Mouse (Mus musculus): Measurements from ENCODE around the gene 1600002K03Rik. TPM values are rescaled to one million over a fixed set of nuclear protein-coding genes. Genes with fewer than 3 reads are reported as not detected.
A peak's percentile ranks its signal among the peaks of the same experiment; 100 is the strongest.
"Not testable (repeated sequence)": the region's sequence is repeated elsewhere in the genome, so short reads cannot be mapped to it uniquely, and the experiment has no call there.

Gene 1600002K03Rik
- polyA plus RNA-seq, 1 experiment from 2014 or later, result 15.3 TPM

DNA sequence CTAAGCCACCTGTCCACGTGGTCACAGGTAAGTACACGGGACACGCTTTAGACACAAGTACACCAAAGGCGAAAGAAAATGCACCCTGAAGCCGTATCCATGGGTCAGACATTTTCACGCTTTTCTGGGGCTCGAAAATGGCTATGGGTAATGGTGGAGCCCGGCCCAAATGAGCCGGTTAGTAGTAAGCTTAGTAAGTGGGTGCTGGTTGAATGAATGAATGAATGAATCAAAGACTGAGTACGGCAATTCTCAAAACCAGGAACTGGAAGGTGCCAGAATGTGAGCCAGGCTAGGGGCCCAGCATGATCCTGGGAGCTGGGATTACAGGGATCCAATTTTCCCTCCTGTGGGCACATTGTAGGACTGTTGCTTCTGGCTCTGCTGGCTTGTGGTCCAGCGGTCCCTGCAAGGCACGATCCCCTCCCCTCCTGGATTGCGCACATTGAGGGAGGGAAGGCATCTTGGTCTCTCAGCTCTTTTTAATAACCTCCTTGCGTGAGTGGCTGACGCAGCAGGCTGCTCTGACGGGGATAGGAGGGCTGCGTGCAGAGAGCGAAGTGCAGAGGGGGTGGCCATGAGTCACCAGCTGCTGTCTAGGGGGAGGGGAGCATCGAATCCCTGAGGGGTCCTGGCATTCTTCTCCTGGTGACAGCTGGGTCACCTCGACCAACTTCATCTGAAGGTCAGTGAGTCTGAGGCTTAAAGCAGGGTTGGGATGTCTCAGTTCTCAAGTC is 7.2 kb upstream of the 1600002K03Rik start, which contains the start of gene Cirbp:
Gene Cirbp (plus strand): TSS at position 594 of the 737 bp plus-strand sequence.
- ATAC-seq (ENCODE audit: low FRiP score, low TSS enrichment), result no peak
- no peaks in the 10 kb centered on the region for H3K27me3 ChIP-seq (ENCODE audit: insufficient read depth, low read length)
- peak within 1 kb of the TSS; percentile 92 for H3K4me2 ChIP-seq (replicated peaks; ENCODE audit: low read depth, low read length)
- no peaks in the 10 kb centered on the region for H3K9me3 ChIP-seq (ENCODE audit: low read length)
- H3K27ac ChIP-seq (ENCODE audit: low read length), result peak within 1 kb of the TSS; percentile 90
- WGBS, result 18% methylated on average over 20 of the region's 20 CpGs
- peak within 1 kb of the TSS; percentile 51 for H3K4me3 ChIP-seq (ENCODE audit: low read length)
- peak within 1 kb of the TSS; percentile 100 for H3K9ac ChIP-seq (replicated peaks; ENCODE audit: low read length)
- H3K4me1 ChIP-seq (ENCODE audit: insufficient read depth, low read length), result peaks cover 79% of the 10 kb centered on the region
- H3K36me3 ChIP-seq (ENCODE audit: insufficient read depth, low read length), result peaks cover 9% of the 10 kb centered on the region

DNA sequence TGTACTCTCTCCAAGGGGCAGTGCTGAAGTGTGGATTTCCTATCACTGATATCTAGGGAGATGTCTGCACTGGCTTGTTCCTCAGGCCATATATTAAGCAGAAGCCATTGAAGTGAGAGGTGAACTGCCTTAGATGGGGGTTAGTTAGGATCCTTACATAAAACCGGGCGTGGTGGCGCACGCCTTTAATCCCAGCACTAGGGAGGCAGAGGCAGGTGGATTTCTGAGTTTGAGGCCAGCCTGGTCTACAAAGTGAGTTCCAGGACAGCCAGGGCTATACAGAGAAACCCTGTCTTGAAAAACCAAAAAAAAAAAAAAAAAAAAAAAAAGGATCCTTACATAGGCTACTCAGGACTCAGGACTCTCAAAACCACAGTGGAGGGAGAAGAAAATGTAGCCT is 6.6 kb upstream of the 1600002K03Rik start:
- WGBS, result 92% methylated on average over 4 of the region's 4 CpGs
- H3K27me3 ChIP-seq (ENCODE audit: insufficient read depth, low read length); ATAC-seq (ENCODE audit: low FRiP score, low TSS enrichment); H3K4me3 ChIP-seq (ENCODE audit: low read length); H3K9me3 ChIP-seq (ENCODE audit: low read length): not testable (repeated sequence)
- Histone ChIP-seq H3K27ac (ENCODE audit: low read length) (peak overlapping the region; percentile 70), H3K4me2 (replicated peaks; ENCODE audit: low read depth, low read length) (peak overlapping the region; percentile 92), H3K4me1 (ENCODE audit: insufficient read depth, low read length) (peaks cover 75% of the 10 kb centered on the region), H3K36me3 (ENCODE audit: insufficient read depth, low read length) (peaks cover 15% of the 10 kb centered on the region), H3K9ac (replicated peaks; ENCODE audit: low read length) (peak overlapping the region; percentile 100)

DNA sequence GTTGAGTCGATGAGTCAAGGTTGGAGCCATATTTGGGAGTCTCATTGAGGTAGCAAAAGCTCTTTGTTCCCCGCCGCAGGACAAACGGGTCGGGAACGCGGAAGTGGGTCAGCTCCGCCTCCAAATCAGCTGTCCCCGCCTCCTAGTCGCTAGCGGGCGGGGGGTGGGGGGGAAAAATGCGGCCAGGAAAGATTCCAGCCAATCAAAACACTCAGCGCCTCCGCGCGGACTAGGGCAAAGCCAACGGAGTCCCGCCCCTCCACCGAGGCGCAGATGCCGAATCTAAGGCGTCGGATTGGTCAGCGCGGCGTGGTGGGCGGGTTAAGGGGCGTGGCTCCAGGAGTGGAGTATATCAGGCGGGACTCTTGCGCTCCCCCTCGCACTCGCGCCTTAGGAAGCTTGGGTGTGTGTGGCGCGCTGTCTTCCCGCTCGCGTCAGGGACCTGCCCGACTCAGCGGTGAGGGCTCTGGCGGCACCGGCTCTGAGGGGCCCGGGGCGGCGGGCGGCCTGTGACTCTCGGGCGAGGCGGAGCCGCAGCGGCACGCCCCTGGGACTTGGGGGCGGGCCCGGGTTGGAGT is 5.2 kb upstream of the 1600002K03Rik start:
- Histone ChIP-seq H3K4me1 (ENCODE audit: insufficient read depth, low read length) (peaks cover 72% of the 10 kb centered on the region), H3K9ac (replicated peaks; ENCODE audit: low read length) (peak overlapping the region; percentile 100), H3K36me3 (ENCODE audit: insufficient read depth, low read length) (peaks cover 26% of the 10 kb centered on the region), H3K27me3 (ENCODE audit: insufficient read depth, low read length) (no peaks in the 10 kb centered on the region), H3K4me2 (replicated peaks; ENCODE audit: low read depth, low read length) (peak overlapping the region; percentile 69), H3K4me3 (ENCODE audit: low read length) (peak overlapping the region; percentile 94), H3K9me3 (ENCODE audit: low read length) (no peaks in the 10 kb centered on the region), H3K27ac (ENCODE audit: low read length) (peak overlapping the region; percentile 100)
- WGBS, result under 1% methylated on average over 52 of the region's 55 CpGs
- ATAC-seq (ENCODE audit: low FRiP score, low TSS enrichment), result peak; percentile 87

DNA sequence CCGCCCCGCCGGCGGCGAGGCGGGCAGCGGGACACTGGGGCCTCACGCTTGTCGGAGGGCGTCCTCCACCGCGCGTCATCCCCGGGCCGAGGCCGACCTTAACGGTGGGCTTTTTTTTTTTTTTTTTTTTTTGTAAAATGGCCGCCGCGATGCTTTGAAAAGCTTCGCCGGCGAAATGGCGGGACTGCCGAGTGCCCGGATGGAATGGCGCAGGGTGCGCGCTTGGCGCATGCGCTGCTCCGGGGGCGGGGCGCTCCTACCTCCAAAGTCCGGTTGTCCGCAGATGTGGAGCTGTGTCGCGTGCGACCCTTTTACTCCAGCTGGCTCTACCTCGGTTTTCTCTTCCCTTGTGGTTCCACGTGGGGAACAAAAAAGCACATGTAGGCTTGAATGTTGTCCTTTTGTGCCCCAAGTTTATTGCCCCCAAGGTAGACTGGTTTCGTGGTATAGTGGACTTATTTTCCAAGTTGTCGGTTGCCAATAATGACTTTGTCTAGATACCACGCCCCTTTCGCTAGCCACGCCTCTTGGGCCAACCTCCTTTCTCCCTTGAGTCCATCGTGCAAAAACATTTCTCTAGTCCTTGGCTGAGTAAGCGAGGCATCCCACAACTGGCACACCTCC is 4.6 kb upstream of the 1600002K03Rik start:
- peaks cover 68% of the 10 kb centered on the region for H3K4me1 ChIP-seq (ENCODE audit: insufficient read depth, low read length)
- no peaks in the 10 kb centered on the region for H3K27me3 ChIP-seq (ENCODE audit: insufficient read depth, low read length)
- H3K9ac ChIP-seq (replicated peaks; ENCODE audit: low read length), result peak overlapping the region; percentile 100
- peak overlapping the region; percentile 100 for H3K27ac ChIP-seq (ENCODE audit: low read length)
- H3K36me3 ChIP-seq (ENCODE audit: insufficient read depth, low read length), result peaks cover 26% of the 10 kb centered on the region
- under 1% methylated on average over 47 of the region's 48 CpGs for WGBS
- no peaks in the 10 kb centered on the region for H3K9me3 ChIP-seq (ENCODE audit: low read length)
- peak overlapping the region; percentile 69 for H3K4me2 ChIP-seq (replicated peaks; ENCODE audit: low read depth, low read length)
- H3K4me3 ChIP-seq (ENCODE audit: low read length), result peak overlapping the region; percentile 94
- ATAC-seq (ENCODE audit: low FRiP score, low TSS enrichment), result peak; percentile 23; the same call in 1 of the 2 replicates

DNA sequence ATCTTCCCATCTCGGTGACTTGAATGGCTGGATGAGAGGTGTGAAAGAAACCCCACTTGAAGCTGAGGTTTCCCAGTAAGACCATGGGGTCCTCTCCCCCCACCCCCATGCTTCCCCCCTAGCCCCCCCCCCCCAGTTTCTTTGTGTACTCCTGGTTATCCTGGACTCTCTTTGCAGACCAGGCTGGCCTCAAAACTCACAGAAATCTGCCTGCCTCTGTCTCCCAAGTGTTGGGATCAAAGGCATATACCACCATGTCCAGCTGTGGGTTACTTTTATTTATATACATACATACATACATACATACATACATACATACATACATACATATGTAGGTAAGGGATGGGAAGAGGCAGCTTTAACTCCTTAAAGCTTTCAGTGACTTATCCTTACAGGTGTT is 3.7 kb upstream of the 1600002K03Rik start:
- WGBS, result 45% methylated on average over 1 of the region's 1 CpGs
- H3K4me1 ChIP-seq (ENCODE audit: insufficient read depth, low read length), result peaks cover 60% of the 10 kb centered on the region
- peak overlapping the region; percentile 100 for H3K27ac ChIP-seq (ENCODE audit: low read length)
- H3K4me2 ChIP-seq (replicated peaks; ENCODE audit: low read depth, low read length), result peak overlapping the region; percentile 69
- peak overlapping the region; percentile 100 for H3K9ac ChIP-seq (replicated peaks; ENCODE audit: low read length)
- no peaks in the 10 kb centered on the region for H3K27me3 ChIP-seq (ENCODE audit: insufficient read depth, low read length)
- no peaks in the 10 kb centered on the region for H3K9me3 ChIP-seq (ENCODE audit: low read length)
- no peak for ATAC-seq (ENCODE audit: low FRiP score, low TSS enrichment)
- peaks cover 26% of the 10 kb centered on the region for H3K36me3 ChIP-seq (ENCODE audit: insufficient read depth, low read length)
- peak overlapping the region; percentile 94 for H3K4me3 ChIP-seq (ENCODE audit: low read length)

DNA sequence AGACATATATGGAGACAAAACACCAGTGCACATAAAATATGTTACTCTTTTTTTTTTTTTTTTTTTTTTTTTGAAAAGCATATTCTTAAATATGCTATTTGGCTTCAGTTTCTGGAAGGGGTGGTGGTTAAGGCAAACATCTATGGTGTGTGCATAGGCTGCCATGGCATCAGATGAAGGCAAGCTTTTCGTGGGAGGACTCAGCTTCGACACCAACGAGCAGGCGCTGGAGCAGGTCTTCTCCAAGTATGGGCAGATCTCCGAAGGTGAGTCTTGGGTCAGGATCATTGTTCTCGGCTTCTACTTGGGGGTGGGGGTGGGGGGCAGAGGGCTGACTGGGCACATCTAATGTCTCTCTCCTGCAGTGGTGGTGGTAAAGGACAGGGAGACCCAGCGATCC is 3.1 kb upstream of the 1600002K03Rik start:
- 81% methylated on average over 7 of the region's 7 CpGs for WGBS
- no peak for ATAC-seq (ENCODE audit: low FRiP score, low TSS enrichment)
- H3K4me1 ChIP-seq (ENCODE audit: insufficient read depth, low read length), result peaks cover 54% of the 10 kb centered on the region

DNA sequence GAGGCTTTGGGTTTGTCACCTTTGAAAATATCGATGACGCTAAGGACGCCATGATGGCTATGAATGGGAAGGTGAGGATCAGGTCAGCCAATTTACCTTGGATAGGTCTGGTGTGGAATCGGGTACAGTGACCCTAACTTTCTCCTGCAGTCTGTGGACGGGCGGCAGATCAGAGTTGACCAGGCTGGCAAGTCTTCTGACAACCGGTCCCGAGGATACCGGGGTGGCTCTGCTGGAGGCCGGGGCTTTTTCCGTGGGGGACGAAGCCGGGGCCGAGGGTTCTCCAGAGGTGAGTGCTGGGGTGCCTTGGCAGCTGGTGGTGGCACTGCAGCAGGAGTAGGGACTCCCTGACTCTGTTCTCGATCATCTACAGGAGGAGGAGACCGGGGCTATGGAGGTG is 2.7 kb upstream of the 1600002K03Rik start:
- Histone ChIP-seq H3K4me3 (ENCODE audit: low read length) (no peak overlapping the region), H3K9ac (replicated peaks; ENCODE audit: low read length) (0 out of 2 replicates have a peak overlapping the region, but pooled peaks have one; percentile 36), H3K27me3 (ENCODE audit: insufficient read depth, low read length) (no peaks in the 10 kb centered on the region), H3K9me3 (ENCODE audit: low read length) (no peaks in the 10 kb centered on the region), H3K4me2 (replicated peaks; ENCODE audit: low read depth, low read length) (no peak overlapping the region), H3K36me3 (ENCODE audit: insufficient read depth, low read length) (peaks cover 26% of the 10 kb centered on the region), H3K27ac (ENCODE audit: low read length) (peak overlapping the region; percentile 4; the same call in 1 of the 2 replicates), H3K4me1 (ENCODE audit: insufficient read depth, low read length) (peaks cover 52% of the 10 kb centered on the region)
- ATAC-seq (ENCODE audit: low FRiP score, low TSS enrichment), result no peak
- WGBS, result 95% methylated on average over 16 of the region's 16 CpGs

More for the DNA sequence above, 3.1 kb upstream of the 1600002K03Rik start:
- Histone ChIP-seq H3K9ac (replicated peaks; ENCODE audit: low read length) (no peak overlapping the region), H3K36me3 (ENCODE audit: insufficient read depth, low read length) (peaks cover 26% of the 10 kb centered on the region), H3K27me3 (ENCODE audit: insufficient read depth, low read length) (no peaks in the 10 kb centered on the region), H3K9me3 (ENCODE audit: low read length) (no peaks in the 10 kb centered on the region), H3K4me2 (replicated peaks; ENCODE audit: low read depth, low read length) (no peak overlapping the region), H3K4me3 (ENCODE audit: low read length) (no peak overlapping the region), H3K27ac (ENCODE audit: low read length) (no peak overlapping the region)

DNA sequence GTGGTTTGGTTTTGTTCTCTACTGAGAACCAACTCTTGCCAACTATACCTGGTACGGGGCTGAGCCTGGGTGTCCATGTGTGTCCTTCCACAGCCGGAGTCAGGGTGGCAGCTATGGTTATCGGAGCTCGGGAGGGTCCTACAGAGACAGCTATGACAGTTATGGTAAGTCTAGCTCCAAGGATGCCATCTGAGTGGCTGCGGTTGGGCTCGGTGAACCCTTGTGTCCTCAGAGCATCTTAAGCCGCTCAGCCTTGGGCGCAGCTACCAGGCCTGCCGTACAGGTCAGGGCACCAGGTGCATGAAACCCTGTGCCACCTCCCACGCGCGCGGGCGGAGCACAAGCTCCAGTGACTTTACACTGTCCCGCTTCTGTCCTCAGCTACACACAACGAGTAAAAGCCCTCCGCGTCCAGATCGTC is 2.1 kb upstream of the 1600002K03Rik start:
- Histone ChIP-seq H3K4me1 (ENCODE audit: insufficient read depth, low read length) (peaks cover 46% of the 10 kb centered on the region), H3K4me3 (ENCODE audit: low read length) (no peak overlapping the region), H3K4me2 (replicated peaks; ENCODE audit: low read depth, low read length) (no peak overlapping the region), H3K27me3 (ENCODE audit: insufficient read depth, low read length) (no peaks in the 10 kb centered on the region), H3K9ac (replicated peaks; ENCODE audit: low read length) (peak overlapping the region; percentile 36; the same call in 1 of the 2 replicates), H3K36me3 (ENCODE audit: insufficient read depth, low read length) (peaks cover 26% of the 10 kb centered on the region), H3K27ac (ENCODE audit: low read length) (no peak overlapping the region), H3K9me3 (ENCODE audit: low read length) (no peaks in the 10 kb centered on the region)
- 65% methylated on average over 19 of the region's 19 CpGs for WGBS
- ATAC-seq (ENCODE audit: low FRiP score, low TSS enrichment), result no peak

DNA sequence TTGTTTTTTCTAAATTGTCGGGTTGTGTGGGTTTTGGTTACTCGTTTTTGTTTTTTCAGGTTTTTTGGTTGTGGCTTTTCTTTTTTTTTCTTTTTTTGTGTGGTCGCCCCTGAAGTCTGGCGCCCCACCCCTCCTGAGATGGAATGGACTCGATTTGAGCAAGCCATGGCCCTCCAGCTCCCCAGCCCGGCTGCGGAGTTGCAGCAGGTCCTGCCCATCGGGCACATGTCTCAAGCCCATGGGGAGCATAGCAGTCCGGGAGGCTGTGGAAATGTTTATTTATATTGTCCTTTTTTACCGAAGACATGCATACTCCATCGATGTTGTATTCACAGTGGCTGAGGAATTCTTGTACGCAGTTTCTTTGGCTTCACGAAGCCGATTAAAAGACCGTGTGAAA is 1.5 kb upstream of the 1600002K03Rik start:
- no peak for ATAC-seq (ENCODE audit: low FRiP score, low TSS enrichment)
- no peak overlapping the region for H3K4me3 ChIP-seq (ENCODE audit: low read length)

More for the DNA sequence above, 1.5 kb upstream of the 1600002K03Rik start:
- Histone ChIP-seq H3K4me2 (replicated peaks; ENCODE audit: low read depth, low read length) (no peak overlapping the region), H3K27ac (ENCODE audit: low read length) (no peak overlapping the region), H3K36me3 (ENCODE audit: insufficient read depth, low read length) (peaks cover 26% of the 10 kb centered on the region), H3K27me3 (ENCODE audit: insufficient read depth, low read length) (no peaks in the 10 kb centered on the region), H3K4me1 (ENCODE audit: insufficient read depth, low read length) (peaks cover 43% of the 10 kb centered on the region), H3K9me3 (ENCODE audit: low read length) (no peaks in the 10 kb centered on the region), H3K9ac (replicated peaks; ENCODE audit: low read length) (no peak overlapping the region)
- 87% methylated on average over 15 of the region's 15 CpGs for WGBS
